Mouse (Mus musculus): ENCODE data around the gene Mpst. TPM values are rescaled to one million over a fixed set of nuclear protein-coding genes. Genes with fewer than 3 reads are reported as not detected.

Mpst gene
- polyA plus RNA-seq, 1 experiment from 2014 or later, result 2.7 TPM

DNA sequence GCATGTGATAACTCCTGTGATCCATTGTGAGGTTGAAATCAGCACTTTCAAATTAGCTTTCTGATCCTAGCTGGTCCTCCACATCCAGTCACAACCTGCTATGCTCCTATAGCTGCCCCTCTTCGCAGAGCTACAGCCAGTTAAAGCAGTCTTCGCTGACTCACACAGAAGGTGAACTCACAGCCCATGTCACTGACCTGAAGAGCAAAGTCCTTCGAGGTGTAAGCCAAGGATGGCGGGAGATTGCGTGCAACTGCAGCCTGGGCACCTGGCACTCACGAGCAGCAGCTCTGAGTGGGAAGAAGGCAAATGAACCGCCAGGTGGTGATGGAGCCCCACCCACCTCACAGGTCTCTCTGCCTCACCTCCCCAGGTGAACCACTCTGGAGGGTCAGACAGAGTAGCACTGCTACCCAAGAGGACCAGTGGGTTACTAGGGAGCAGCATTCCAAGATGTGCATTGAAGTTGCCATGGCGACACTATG is 10.7 kb upstream of the Mpst start, which contains the start of gene Tex33:
Tex33 (minus strand) TSS at position 435 of the 485 bp plus-strand sequence.
- H3K27me3 ChIP-seq (ENCODE audit: control insufficient read depth, insufficient read depth, low read length), result no peaks in the 10 kb centered on the region
- no peak within 1 kb of the TSS for H3K27ac ChIP-seq (ENCODE audit: low read depth, low read length)
- H3K9me3 ChIP-seq (ENCODE audit: control insufficient read depth, low read length), result no peaks in the 10 kb centered on the region
- DNase-seq (ENCODE audit: low spot score) (no peak), ATAC-seq (ENCODE audit: low FRiP score) (no peak)
- no peaks in the 10 kb centered on the region for H3K36me3 ChIP-seq (ENCODE audit: control insufficient read depth, insufficient read depth, low read length)
- no peaks in the 10 kb centered on the region for H3K4me1 ChIP-seq (replicated peaks; ENCODE audit: control insufficient read depth, insufficient read depth, low read length)
- no peak within 1 kb of the TSS for H3K9ac ChIP-seq (ENCODE audit: low read depth, low read length)
- H3K4me2 ChIP-seq (replicated peaks; ENCODE audit: low read depth, low read length), result no peak within 1 kb of the TSS
- WGBS, result 78% methylated on average over 8 of the region's 8 CpGs
- no peak within 1 kb of the TSS for H3K4me3 ChIP-seq (ENCODE audit: low read depth, low read length)

DNA sequence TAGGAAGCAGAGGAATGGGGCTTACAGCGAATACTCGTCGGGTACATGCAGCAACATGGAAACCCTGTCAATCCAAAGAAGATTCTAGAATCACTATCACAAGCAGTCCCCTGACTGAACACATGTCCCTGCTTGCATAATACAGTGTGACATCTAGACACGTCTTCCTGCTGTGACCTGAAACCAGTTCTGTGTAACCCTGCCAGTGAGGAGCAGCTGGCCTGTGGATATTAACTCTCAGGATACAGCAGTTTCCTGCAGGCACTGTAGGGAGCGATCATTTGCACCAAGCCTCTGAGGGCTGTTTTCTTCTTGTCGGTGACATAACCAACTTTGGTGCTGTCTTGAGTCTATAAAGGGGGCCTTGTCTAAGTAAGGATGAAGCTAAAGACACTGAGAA is 4.9 kb upstream of the Mpst start:
- Histone ChIP-seq H3K9me3 (ENCODE audit: control insufficient read depth, low read length) (no peaks in the 10 kb centered on the region), H3K27ac (ENCODE audit: low read depth, low read length) (no peak overlapping the region), H3K36me3 (ENCODE audit: control insufficient read depth, insufficient read depth, low read length) (no peaks in the 10 kb centered on the region), H3K4me3 (ENCODE audit: low read depth, low read length) (no peak overlapping the region), H3K9ac (ENCODE audit: low read depth, low read length) (no peak overlapping the region), H3K27me3 (ENCODE audit: control insufficient read depth, insufficient read depth, low read length) (no peaks in the 10 kb centered on the region; the same call in 1 of the 2 replicates), H3K4me2 (replicated peaks; ENCODE audit: low read depth, low read length) (no peak overlapping the region), H3K4me1 (replicated peaks; ENCODE audit: control insufficient read depth, insufficient read depth, low read length) (peaks cover 3% of the 10 kb centered on the region; the same call in 1 of the 2 replicates)
- no peak for ATAC-seq (ENCODE audit: low FRiP score)
- 77% methylated on average over 6 of the region's 6 CpGs for WGBS
- no peak for DNase-seq (ENCODE audit: low spot score)

DNA sequence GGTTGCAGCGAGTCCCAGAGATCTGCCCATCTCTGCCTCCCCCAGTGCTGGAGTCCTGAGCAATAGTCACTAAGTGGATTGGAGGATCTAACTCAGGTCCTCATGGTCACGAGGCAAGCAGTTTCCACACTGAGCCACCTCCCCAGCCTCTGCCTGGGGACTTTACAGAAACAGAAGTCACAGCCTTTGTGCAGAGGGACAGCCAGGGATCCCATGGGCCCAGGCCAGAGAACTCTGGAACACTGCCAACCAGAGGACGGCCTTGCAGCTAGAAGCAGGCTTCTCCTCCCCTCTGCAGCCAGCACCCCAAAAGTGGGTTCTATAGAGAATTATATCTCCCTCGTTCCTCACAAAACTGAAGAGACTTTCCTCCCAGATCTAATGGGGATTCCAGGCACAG is 4.3 kb upstream of the Mpst start:
- no peaks in the 10 kb centered on the region for H3K36me3 ChIP-seq (ENCODE audit: control insufficient read depth, insufficient read depth, low read length)
- H3K9ac ChIP-seq (ENCODE audit: low read depth, low read length), result no peak overlapping the region
- no peak overlapping the region for H3K4me3 ChIP-seq (ENCODE audit: low read depth, low read length)
- no peak overlapping the region for H3K27ac ChIP-seq (ENCODE audit: low read depth, low read length)
- H3K4me2 ChIP-seq (replicated peaks; ENCODE audit: low read depth, low read length), result no peak overlapping the region
- H3K4me1 ChIP-seq (replicated peaks; ENCODE audit: control insufficient read depth, insufficient read depth, low read length), result peaks cover 3% of the 10 kb centered on the region; the same call in 1 of the 2 replicates
- no peak for ATAC-seq (ENCODE audit: low FRiP score)
- 75% methylated on average over 4 of the region's 4 CpGs for WGBS
- H3K27me3 ChIP-seq (ENCODE audit: control insufficient read depth, insufficient read depth, low read length), result no peaks in the 10 kb centered on the region; the same call in 1 of the 2 replicates
- no peak for DNase-seq (ENCODE audit: low spot score)
- no peaks in the 10 kb centered on the region for H3K9me3 ChIP-seq (ENCODE audit: control insufficient read depth, low read length)

DNA sequence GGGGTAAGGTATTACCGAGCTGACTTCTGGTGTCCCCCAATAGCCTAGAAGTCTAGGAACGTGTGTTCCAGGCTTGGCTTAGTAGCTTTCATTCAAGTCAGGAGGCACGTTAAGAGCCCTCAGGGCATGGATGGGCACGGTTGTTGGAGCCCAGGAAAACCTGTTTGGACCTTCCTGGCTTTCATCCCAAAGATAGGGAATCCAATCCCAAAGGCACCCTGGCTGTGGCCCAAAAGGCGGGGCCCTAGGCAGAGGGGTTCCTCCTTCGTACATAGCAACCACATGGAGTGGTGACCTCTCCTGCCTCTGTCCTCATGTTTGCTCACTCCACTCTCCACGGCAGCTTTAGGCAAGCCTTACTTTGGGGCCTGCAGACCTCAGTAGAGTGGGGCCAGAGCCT is 3.8 kb upstream of the Mpst start:
- no peak overlapping the region for H3K9ac ChIP-seq (ENCODE audit: low read depth, low read length)
- H3K4me1 ChIP-seq (replicated peaks; ENCODE audit: control insufficient read depth, insufficient read depth, low read length), result peaks cover 3% of the 10 kb centered on the region; the same call in 1 of the 2 replicates
- no peaks in the 10 kb centered on the region for H3K9me3 ChIP-seq (ENCODE audit: control insufficient read depth, low read length)
- H3K27ac ChIP-seq (ENCODE audit: low read depth, low read length), result no peak overlapping the region
- H3K4me2 ChIP-seq (replicated peaks; ENCODE audit: low read depth, low read length), result no peak overlapping the region
- H3K36me3 ChIP-seq (ENCODE audit: control insufficient read depth, insufficient read depth, low read length), result no peaks in the 10 kb centered on the region
- ATAC-seq (ENCODE audit: low FRiP score) (no peak), DNase-seq (ENCODE audit: low spot score) (no peak)
- WGBS, result 87% methylated on average over 7 of the region's 7 CpGs
- H3K27me3 ChIP-seq (ENCODE audit: control insufficient read depth, insufficient read depth, low read length), result no peaks in the 10 kb centered on the region; the same call in 1 of the 2 replicates
- no peak overlapping the region for H3K4me3 ChIP-seq (ENCODE audit: low read depth, low read length)

DNA sequence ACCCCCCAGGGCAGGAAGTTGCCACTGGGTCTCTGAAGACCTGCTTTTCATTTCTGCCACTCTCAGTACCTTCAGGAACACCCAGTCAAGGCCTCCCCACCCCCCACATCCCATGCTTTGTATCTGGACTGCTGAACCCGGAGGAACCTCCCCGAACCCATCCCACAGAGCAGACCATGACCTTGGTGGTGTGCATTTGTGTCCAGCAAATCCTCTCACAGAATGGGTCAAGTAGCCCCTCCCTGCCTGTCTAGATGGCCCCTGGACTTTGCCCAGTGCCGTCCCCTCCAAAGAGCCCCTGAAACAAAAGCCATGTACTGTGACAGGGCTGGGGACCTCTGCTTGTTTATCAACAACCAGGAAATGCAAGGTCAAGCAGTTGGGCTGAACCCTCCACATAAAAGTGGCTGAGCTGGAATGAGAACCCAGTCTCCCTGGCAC is 2.9 kb upstream of the Mpst start:
- Histone ChIP-seq H3K27ac (ENCODE audit: low read depth, low read length) (no peak overlapping the region), H3K9me3 (ENCODE audit: control insufficient read depth, low read length) (no peaks in the 10 kb centered on the region), H3K9ac (ENCODE audit: low read depth, low read length) (no peak overlapping the region), H3K4me2 (replicated peaks; ENCODE audit: low read depth, low read length) (no peak overlapping the region), H3K36me3 (ENCODE audit: control insufficient read depth, insufficient read depth, low read length) (no peaks in the 10 kb centered on the region), H3K4me3 (ENCODE audit: low read depth, low read length) (no peak overlapping the region), H3K4me1 (replicated peaks; ENCODE audit: control insufficient read depth, insufficient read depth, low read length) (peaks cover 5% of the 10 kb centered on the region; the same call in 1 of the 2 replicates), H3K27me3 (ENCODE audit: control insufficient read depth, insufficient read depth, low read length) (peaks cover under 1% of the 10 kb centered on the region)
- 43% methylated on average over 3 of the region's 3 CpGs for WGBS
- ATAC-seq (ENCODE audit: low FRiP score) (no peak), DNase-seq (ENCODE audit: low spot score) (no peak)

DNA sequence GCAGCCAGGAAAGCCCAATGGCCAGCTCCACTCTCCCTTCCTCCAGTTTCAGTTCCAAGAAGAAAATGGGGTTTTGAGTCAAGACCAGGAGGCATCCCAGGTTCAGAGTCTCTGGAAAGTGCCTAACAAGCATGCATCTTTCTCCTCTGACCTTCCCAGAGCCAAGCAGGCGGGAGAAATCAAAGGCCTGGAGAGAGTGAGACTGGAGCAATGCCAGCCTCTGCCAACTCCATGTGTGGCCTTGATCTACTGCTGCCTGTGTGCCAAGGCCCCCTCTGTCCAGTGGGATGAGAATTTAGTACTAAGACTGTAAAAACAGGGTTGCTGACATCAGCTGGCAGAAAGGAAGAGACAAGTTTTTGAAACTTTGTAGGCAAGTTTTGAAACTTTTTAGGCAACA is 2.3 kb upstream of the Mpst start:
- Histone ChIP-seq H3K4me3 (ENCODE audit: low read depth, low read length) (no peak overlapping the region), H3K4me2 (replicated peaks; ENCODE audit: low read depth, low read length) (no peak overlapping the region), H3K9ac (ENCODE audit: low read depth, low read length) (no peak overlapping the region), H3K9me3 (ENCODE audit: control insufficient read depth, low read length) (no peaks in the 10 kb centered on the region), H3K27ac (ENCODE audit: low read depth, low read length) (no peak overlapping the region), H3K36me3 (ENCODE audit: control insufficient read depth, insufficient read depth, low read length) (no peaks in the 10 kb centered on the region), H3K27me3 (ENCODE audit: control insufficient read depth, insufficient read depth, low read length) (peaks cover 6% of the 10 kb centered on the region), H3K4me1 (replicated peaks; ENCODE audit: control insufficient read depth, insufficient read depth, low read length) (peaks cover 5% of the 10 kb centered on the region; the same call in 1 of the 2 replicates)
- 75% methylated on average over 1 of the region's 1 CpGs for WGBS
- DNase-seq (ENCODE audit: low spot score) (no peak), ATAC-seq (ENCODE audit: low FRiP score) (no peak)

DNA sequence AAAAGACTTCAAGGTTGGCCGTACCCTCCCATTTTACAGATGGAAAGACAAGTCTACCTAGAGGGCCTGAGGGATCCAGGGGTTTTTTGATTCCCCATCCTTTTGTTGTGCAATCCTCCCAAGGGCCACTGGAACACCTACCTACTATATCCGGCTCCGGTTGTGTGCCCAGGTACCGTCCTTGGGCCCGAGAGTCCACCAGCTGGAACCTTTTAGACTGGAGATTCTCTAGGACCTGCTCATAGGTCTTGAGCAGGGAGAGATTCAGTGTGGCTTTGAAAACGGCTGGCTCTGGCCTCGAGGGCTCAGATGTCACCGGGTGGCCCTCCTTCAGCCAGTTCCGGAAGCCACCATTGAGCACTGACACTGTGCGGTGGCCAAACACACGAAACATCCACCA is 1.1 kb upstream of the Mpst start:
- H3K27me3 ChIP-seq (ENCODE audit: control insufficient read depth, insufficient read depth, low read length), result peaks cover 18% of the 10 kb centered on the region
- H3K9ac ChIP-seq (ENCODE audit: low read depth, low read length), result peak overlapping the region; percentile 57; the same call in 1 of the 2 replicates
- H3K36me3 ChIP-seq (ENCODE audit: control insufficient read depth, insufficient read depth, low read length), result no peaks in the 10 kb centered on the region
- H3K27ac ChIP-seq (ENCODE audit: low read depth, low read length), result no peak overlapping the region
- ATAC-seq (ENCODE audit: low FRiP score), result no peak
- peaks cover 9% of the 10 kb centered on the region; the same call in 1 of the 2 replicates for H3K4me1 ChIP-seq (replicated peaks; ENCODE audit: control insufficient read depth, insufficient read depth, low read length)
- H3K4me2 ChIP-seq (replicated peaks; ENCODE audit: low read depth, low read length), result peak overlapping the region; percentile 90; the same call in 1 of the 2 replicates
- H3K9me3 ChIP-seq (ENCODE audit: control insufficient read depth, low read length), result no peaks in the 10 kb centered on the region
- no peak for DNase-seq (ENCODE audit: low spot score)
- H3K4me3 ChIP-seq (ENCODE audit: low read depth, low read length), result peak overlapping the region; percentile 51
- WGBS, result 55% methylated on average over 11 of the region's 11 CpGs

DNA sequence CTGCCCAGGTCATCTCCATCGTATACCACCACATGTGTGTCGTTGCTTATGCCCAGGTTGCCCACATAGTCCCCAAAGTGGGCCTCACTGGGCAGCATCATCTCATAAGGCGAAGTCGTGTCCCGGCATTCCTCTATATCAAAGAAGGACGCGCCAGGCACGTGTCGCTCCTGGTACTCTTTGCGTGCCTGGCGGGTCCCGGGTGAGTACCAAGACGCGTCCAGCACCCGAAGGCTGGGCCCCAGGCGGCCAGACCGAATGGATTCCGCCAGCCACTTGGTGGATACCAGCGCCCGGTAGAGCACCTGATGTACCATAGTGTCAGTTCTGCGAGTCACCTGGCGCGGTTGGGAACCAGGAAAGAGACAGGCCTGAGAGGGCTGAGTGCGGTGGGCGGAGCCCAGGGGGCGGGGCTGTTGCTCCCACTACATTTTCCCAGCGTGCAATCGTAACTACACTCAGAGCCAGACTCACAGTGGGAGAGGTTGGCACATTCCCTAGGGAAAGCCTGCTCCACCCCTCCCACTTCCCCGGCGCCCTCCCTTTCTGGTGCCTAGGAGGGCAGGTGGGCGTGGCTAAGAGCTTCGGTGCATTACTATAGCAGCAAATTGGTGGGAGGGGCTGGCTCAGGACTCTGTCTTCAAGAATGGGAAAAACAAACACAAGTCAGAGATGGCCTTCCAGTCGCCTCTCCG is 552 bp upstream of the Mpst start, which contains the start of gene Tst:
Tst (minus strand) TSS at position 391 of the 695 bp plus-strand sequence.
- Histone ChIP-seq H3K27me3 (ENCODE audit: control insufficient read depth, insufficient read depth, low read length) (peaks cover 20% of the 10 kb centered on the region), H3K9me3 (ENCODE audit: control insufficient read depth, low read length) (no peaks in the 10 kb centered on the region), H3K4me3 (ENCODE audit: low read depth, low read length) (peak within 1 kb of the TSS; percentile 51), H3K4me1 (replicated peaks; ENCODE audit: control insufficient read depth, insufficient read depth, low read length) (peaks cover 9% of the 10 kb centered on the region; the same call in 1 of the 2 replicates), H3K4me2 (replicated peaks; ENCODE audit: low read depth, low read length) (peak within 1 kb of the TSS; percentile 90), H3K36me3 (ENCODE audit: control insufficient read depth, insufficient read depth, low read length) (no peaks in the 10 kb centered on the region), H3K27ac (ENCODE audit: low read depth, low read length) (peak within 1 kb of the TSS; percentile 85), H3K9ac (ENCODE audit: low read depth, low read length) (peak within 1 kb of the TSS; percentile 57)
- 1% methylated on average over 30 of the region's 34 CpGs for WGBS
- ATAC-seq (ENCODE audit: low FRiP score) (peak; percentile 61), DNase-seq (ENCODE audit: low spot score) (peak; percentile 83)

Measured in hindbrain, embryonic 11.5 days (tissue).